Mouse (Mus musculus): ENCODE measurements around the gene Gm11444. TPM values are rescaled to one million over a fixed set of nuclear protein-coding genes. Genes with fewer than 3 reads are reported as not detected.

Gene Gm11444
- polyA plus RNA-seq, 1 experiment from 2014 or later, result not detected

GRCm38 (mm10) chr11:85814678-85815077 lies 35.5 kb downstream of the Gm11444 start:
- ATAC-seq (ENCODE audit: low FRiP score, low TSS enrichment), result no peak
- no peak overlapping the region for H3K27ac ChIP-seq (replicated peaks)

GRCm38 (mm10) chr11:85812201-85812966 lies 37.7 kb downstream of the Gm11444 start:
- ATAC-seq (ENCODE audit: low FRiP score, low TSS enrichment), result 0 out of 2 replicates have a peak, but pooled peaks have one; percentile 39
- 73% methylated on average over 12 of the region's 12 CpGs for whole genome bisulfite sequencing

More at GRCm38 (mm10) chr11:85814678-85815077, 35.5 kb downstream of the Gm11444 start:
- Histone ChIP-seq H3K36me3 (ENCODE audit: control insufficient read depth, insufficient read depth, low read length) (no peaks in the 10 kb centered on the region), H3K27me3 (ENCODE audit: control insufficient read depth, insufficient read depth, low read length) (no peaks in the 10 kb centered on the region), H3K4me3 (ENCODE audit: low read depth, low read length) (no peak overlapping the region), H3K9me3 (ENCODE audit: control insufficient read depth, low read length) (no peaks in the 10 kb centered on the region), H3K9ac (ENCODE audit: low read length) (no peak overlapping the region), H3K4me2 (replicated peaks; ENCODE audit: low read depth) (no peak overlapping the region), H3K4me1 (replicated peaks; ENCODE audit: control insufficient read depth, insufficient read depth) (peaks cover 2% of the 10 kb centered on the region; the same call in 1 of the 2 replicates)
- TF ChIP-seq EP300 (optimal IDR thresholded peaks at IDR 0.05), result no peak
- no peak for TF ChIP-seq CTCF (IDR thresholded peaks at IDR 0.05; ENCODE audit: low read depth)
- 24% methylated on average over 4 of the region's 4 CpGs for WGBS
- no peak for DNase-seq (ENCODE audit: low spot score)

GRCm38 (mm10) chr11:85811676-85812075 lies 38.5 kb downstream of the Gm11444 start:
- Histone ChIP-seq H3K9me3 (ENCODE audit: control insufficient read depth, low read length) (no peaks in the 10 kb centered on the region), H3K4me1 (replicated peaks; ENCODE audit: control insufficient read depth, insufficient read depth) (peaks cover 2% of the 10 kb centered on the region; the same call in 1 of the 2 replicates), H3K4me3 (ENCODE audit: low read depth, low read length) (no peak overlapping the region), H3K27me3 (ENCODE audit: control insufficient read depth, insufficient read depth, low read length) (no peaks in the 10 kb centered on the region), H3K9ac (ENCODE audit: low read length) (no peak overlapping the region), H3K4me2 (replicated peaks; ENCODE audit: low read depth) (no peak overlapping the region), H3K36me3 (ENCODE audit: control insufficient read depth, insufficient read depth, low read length) (no peaks in the 10 kb centered on the region), H3K27ac (replicated peaks) (no peak overlapping the region)
- TF ChIP-seq EP300 (optimal IDR thresholded peaks at IDR 0.05) (no peak), CTCF (IDR thresholded peaks at IDR 0.05; ENCODE audit: low read depth) (no peak)
- DNase-seq (ENCODE audit: low spot score) (no peak), ATAC-seq (ENCODE audit: low FRiP score, low TSS enrichment) (no peak)
- 89% methylated on average over 5 of the region's 5 CpGs for WGBS

More at GRCm38 (mm10) chr11:85812201-85812966, 37.7 kb downstream of the Gm11444 start:
- Histone ChIP-seq H3K27me3 (ENCODE audit: control insufficient read depth, insufficient read depth, low read length) (no peaks in the 10 kb centered on the region), H3K4me2 (replicated peaks; ENCODE audit: low read depth) (no peak overlapping the region), H3K4me1 (replicated peaks; ENCODE audit: control insufficient read depth, insufficient read depth) (peaks cover 2% of the 10 kb centered on the region; the same call in 1 of the 2 replicates), H3K36me3 (ENCODE audit: control insufficient read depth, insufficient read depth, low read length) (no peaks in the 10 kb centered on the region), H3K9ac (ENCODE audit: low read length) (no peak overlapping the region), H3K9me3 (ENCODE audit: control insufficient read depth, low read length) (no peaks in the 10 kb centered on the region), H3K4me3 (ENCODE audit: low read depth, low read length) (no peak overlapping the region), H3K27ac (replicated peaks) (no peak overlapping the region; the same call in 1 of the 2 replicates)
- TF ChIP-seq CTCF (IDR thresholded peaks at IDR 0.05; ENCODE audit: low read depth) (no peak), EP300 (optimal IDR thresholded peaks at IDR 0.05) (no peak)
- peak; percentile 34 for DNase-seq (ENCODE audit: low spot score)

GRCm38 (mm10) chr11:85811229-85811628 lies 38.9 kb downstream of the Gm11444 start:
- peaks cover 2% of the 10 kb centered on the region; the same call in 1 of the 2 replicates for H3K4me1 ChIP-seq (replicated peaks; ENCODE audit: control insufficient read depth, insufficient read depth)
- H3K27ac ChIP-seq (replicated peaks), result no peak overlapping the region
- H3K9ac ChIP-seq (ENCODE audit: low read length), result no peak overlapping the region
- ATAC-seq (ENCODE audit: low FRiP score, low TSS enrichment) (no peak), DNase-seq (ENCODE audit: low spot score) (no peak)
- TF ChIP-seq EP300 (optimal IDR thresholded peaks at IDR 0.05) (no peak), CTCF (IDR thresholded peaks at IDR 0.05; ENCODE audit: low read depth) (no peak)
- no peak overlapping the region for H3K4me3 ChIP-seq (ENCODE audit: low read depth, low read length)
- H3K9me3 ChIP-seq (ENCODE audit: control insufficient read depth, low read length), result no peaks in the 10 kb centered on the region
- H3K4me2 ChIP-seq (replicated peaks; ENCODE audit: low read depth), result no peak overlapping the region
- no peaks in the 10 kb centered on the region for H3K27me3 ChIP-seq (ENCODE audit: control insufficient read depth, insufficient read depth, low read length)
- H3K36me3 ChIP-seq (ENCODE audit: control insufficient read depth, insufficient read depth, low read length), result no peaks in the 10 kb centered on the region
- 68% methylated on average over 4 of the region's 4 CpGs for WGBS

GRCm38 (mm10) chr11:85807353-85807752 lies 42.8 kb downstream of the Gm11444 start:
- no peak for ATAC-seq (ENCODE audit: low FRiP score, low TSS enrichment)
- H3K4me3 ChIP-seq (ENCODE audit: low read depth, low read length), result no peak overlapping the region
- H3K27ac ChIP-seq (replicated peaks), result no peak overlapping the region
- H3K9ac ChIP-seq (ENCODE audit: low read length), result no peak overlapping the region
- H3K27me3 ChIP-seq (ENCODE audit: control insufficient read depth, insufficient read depth, low read length), result no peaks in the 10 kb centered on the region
- H3K4me1 ChIP-seq (replicated peaks; ENCODE audit: control insufficient read depth, insufficient read depth), result 0 out of 2 replicates have a peak, but pooled peaks cover 2% of the 10 kb centered on the region
- no peak for DNase-seq (ENCODE audit: low spot score)
- no peak for TF ChIP-seq CTCF (IDR thresholded peaks at IDR 0.05; ENCODE audit: low read depth)
- TF ChIP-seq EP300 (optimal IDR thresholded peaks at IDR 0.05), result no peak
- no peaks in the 10 kb centered on the region for H3K36me3 ChIP-seq (ENCODE audit: control insufficient read depth, insufficient read depth, low read length)
- no peak overlapping the region for H3K4me2 ChIP-seq (replicated peaks; ENCODE audit: low read depth)
- 66% methylated on average over 11 of the region's 11 CpGs for WGBS
- H3K9me3 ChIP-seq (ENCODE audit: control insufficient read depth, low read length), result no peaks in the 10 kb centered on the region

- TF ChIP-seq CTCF (IDR thresholded peaks at IDR 0.05; ENCODE audit: low read depth), result no peak
- no peak for TF ChIP-seq EP300 (optimal IDR thresholded peaks at IDR 0.05)
- no peak overlapping the region for H3K27ac ChIP-seq (replicated peaks)
- 86% methylated on average over 1 of the region's 1 CpGs for WGBS
Measured at GRCm38 (mm10) chr11:85805779-85806178, 44.4 kb downstream of the Gm11444 start.

More at GRCm38 (mm10) chr11:85805779-85806178, 44.4 kb downstream of the Gm11444 start:
- Histone ChIP-seq H3K4me2 (replicated peaks; ENCODE audit: low read depth) (no peak overlapping the region), H3K9ac (ENCODE audit: low read length) (no peak overlapping the region), H3K27me3 (ENCODE audit: control insufficient read depth, insufficient read depth, low read length) (no peaks in the 10 kb centered on the region), H3K9me3 (ENCODE audit: control insufficient read depth, low read length) (no peaks in the 10 kb centered on the region), H3K4me1 (replicated peaks; ENCODE audit: control insufficient read depth, insufficient read depth) (no peaks in the 10 kb centered on the region), H3K36me3 (ENCODE audit: control insufficient read depth, insufficient read depth, low read length) (no peaks in the 10 kb centered on the region), H3K4me3 (ENCODE audit: low read depth, low read length) (no peak overlapping the region)
- no peak for DNase-seq (ENCODE audit: low spot score)
- no peak for ATAC-seq (ENCODE audit: low FRiP score, low TSS enrichment)
